Mouse (Mus musculus) frontal cortex, adult 2 months (tissue): ENCODE results near the gene Gtf2h5. TPM values are rescaled to one million over a fixed set of nuclear protein-coding genes. Genes with fewer than 3 reads are reported as not detected.

Source experiments
- DNase-seq, 2 experiments: peaks; one replicate each; pipeline ENCODE4 v3.0.0; 2022; ENCODE audit warnings: low spot score in 1 of 2; ENCODE audit errors: extremely low spot score in 1 of 2
- polyA plus RNA-seq: library from polyadenylated mRNA; depleted of rRNA; stranded (reverse); fragments of >200 nt; gene quantifications from 2 replicates; pipeline ENCODE4 v1.2.3, GENCODE M21; 2012; rRNA removed

Gtf2h5 gene
- polyA plus RNA-seq, 1 experiment = 84.1 TPM

GRCm38 (mm10) chr17:6108175-6108574 is 28.6 kb downstream of the Gtf2h5 start:
- no peak for DNase-seq

- DNase-seq = no peak
Observed at GRCm38 (mm10) chr17:6110956-6111355, 31.4 kb downstream of the Gtf2h5 start.

GRCm38 (mm10) chr17:6113653-6114052 is 34.1 kb downstream of the Gtf2h5 start:
- no peak for DNase-seq

- no peak for DNase-seq
Observed at GRCm38 (mm10) chr17:6115085-6115484, 35.5 kb downstream of the Gtf2h5 start.

GRCm38 (mm10) chr17:6117148-6117725 is 37.7 kb downstream of the Gtf2h5 start:
- no peak for DNase-seq

- DNase-seq = no peak
Observed at GRCm38 (mm10) chr17:6117917-6118316, 38.3 kb downstream of the Gtf2h5 start.

- DNase-seq = no peak
Observed at GRCm38 (mm10) chr17:6118861-6119260, 39.3 kb downstream of the Gtf2h5 start.

GRCm38 (mm10) chr17:6123776-6124175 is 44.2 kb downstream of the Gtf2h5 start:
- DNase-seq = no peak

GRCm38 (mm10) chr17:6125441-6125840 is 45.9 kb downstream of the Gtf2h5 start:
- DNase-seq = no peak

- DNase-seq = no peak
Observed at GRCm38 (mm10) chr17:6128039-6128438, 48.5 kb downstream of the Gtf2h5 start.

- DNase-seq = no peak
Observed at GRCm38 (mm10) chr17:6129361-6129760, 49.8 kb downstream of the Gtf2h5 start.

- DNase-seq = no peak
Observed at GRCm38 (mm10) chr17:6131083-6131482, 51.5 kb downstream of the Gtf2h5 start.

Other genes with a start within 250 kb of the Gtf2h5 start
- 12.3 and 12.7 TPM in 2 replicates for gene Snx9, start 238.5 kb upstream of the Gtf2h5 start, polyA plus RNA-seq
- gene Synj2, start 138.5 kb upstream of the Gtf2h5 start, polyA plus RNA-seq = 19.9 and 23.6 TPM in 2 replicates
- gene Serac1, start within 50 bp of the Gtf2h5 start, polyA plus RNA-seq = 22.5 and 22.7 TPM in 2 replicates
- 80.7 and 83.5 TPM in 2 replicates for gene Tulp4, start 26.7 kb downstream of the Gtf2h5 start, polyA plus RNA-seq
- gene Tmem181a, start 177.1 kb downstream of the Gtf2h5 start, polyA plus RNA-seq = 64.6 and 65.0 TPM in 2 replicates
- 11.2 and 11.6 TPM in 2 replicates for gene Dynlt1a, start 237.7 kb downstream of the Gtf2h5 start, polyA plus RNA-seq